Mouse (Mus musculus) hindbrain, embryonic 11.5 days (tissue): Measurements from ENCODE around the gene Fam160a2. TPM values are rescaled to one million over a fixed set of nuclear protein-coding genes. Genes with fewer than 3 reads are reported as not detected.
A peak's percentile ranks its signal among the peaks of the same experiment; 100 is the strongest.

Experiments
- ATAC-seq: fragments of 200-750 bp; cut with Nextera tagmentation; 2 replicates; pipeline ENCODE4 v1.8.0; 2017; ENCODE audit warnings: mild to moderate bottlenecking, moderate TSS enrichment, moderate library complexity; ENCODE audit not compliant: low FRiP score
- DNase-seq: peaks from one replicate; pipeline ENCODE4 v3.0.0-alpha.2; 2015; ENCODE audit warnings: low spot score
- H3K27ac ChIP-seq: fragments of 300-500 bp; sonication (generic); 2 replicates; pipeline ENCODE4 v1.5.1; 2014; ENCODE audit warnings: mild to moderate bottlenecking, low read depth, low read length
- H3K27me3 ChIP-seq: fragments of 300-500 bp; sonication (generic); 2 replicates; pipeline ENCODE4 v1.6.1; 2014; ENCODE audit warnings: mild to moderate bottlenecking, low read length, moderate library complexity, mixed read lengths; ENCODE audit not compliant: control insufficient read depth, insufficient read depth
- H3K36me3 ChIP-seq: fragments of 300-500 bp; sonication (generic); 2 replicates; pipeline ENCODE4 v1.6.1; 2014; ENCODE audit warnings: mild to moderate bottlenecking, low read length, moderate library complexity, mixed read lengths; ENCODE audit not compliant: control insufficient read depth, insufficient read depth
- H3K4me1 ChIP-seq: fragments of 300-500 bp; sonication (generic); replicated peaks from 2 replicates; pipeline ENCODE4 v1.6.1; 2014; ENCODE audit warnings: low read length, mixed read lengths; ENCODE audit not compliant: control insufficient read depth, insufficient read depth
- H3K4me2 ChIP-seq: fragments of 300-500 bp; sonication (generic); replicated peaks from 2 replicates; pipeline ENCODE4 v1.6.1; 2014; ENCODE audit warnings: mild to moderate bottlenecking, low read depth, low read length
- H3K4me3 ChIP-seq: fragments of 300-500 bp; sonication (generic); 2 replicates; pipeline ENCODE4 v1.5.1; 2014; ENCODE audit warnings: low read depth, low read length
- H3K9ac ChIP-seq: fragments of 300-500 bp; sonication (generic); 2 replicates; pipeline ENCODE4 v1.6.1; 2014; ENCODE audit warnings: low read depth, low read length
- H3K9me3 ChIP-seq: fragments of 300-500 bp; sonication (generic); 2 replicates; pipeline ENCODE4 v1.6.1; 2016; ENCODE audit warnings: low read length; ENCODE audit not compliant: control insufficient read depth
- WGBS: fragments of 180-500 bp; shearing (Covaris S2); extraction: QIAGEN DNeasy Blood & Tissue Kit; methylation state at CpG from one replicate; pipeline ENCODE4 v1.1.7; 2014; 5-methylcytosine and 5-hydroxymethylcytosine counted together
- polyA plus RNA-seq: library from polyadenylated mRNA; unstranded; fragments of >200 nt; fragmentation: Nextera tagmentation; extraction: Ambion mirVana; gene quantifications from 2 replicates; pipeline ENCODE4 v1.2.1, GENCODE M21; 2014

Gene Fam160a2
- polyA plus RNA-seq: 27.6 and 33.9 TPM in 2 replicates

DNA sequence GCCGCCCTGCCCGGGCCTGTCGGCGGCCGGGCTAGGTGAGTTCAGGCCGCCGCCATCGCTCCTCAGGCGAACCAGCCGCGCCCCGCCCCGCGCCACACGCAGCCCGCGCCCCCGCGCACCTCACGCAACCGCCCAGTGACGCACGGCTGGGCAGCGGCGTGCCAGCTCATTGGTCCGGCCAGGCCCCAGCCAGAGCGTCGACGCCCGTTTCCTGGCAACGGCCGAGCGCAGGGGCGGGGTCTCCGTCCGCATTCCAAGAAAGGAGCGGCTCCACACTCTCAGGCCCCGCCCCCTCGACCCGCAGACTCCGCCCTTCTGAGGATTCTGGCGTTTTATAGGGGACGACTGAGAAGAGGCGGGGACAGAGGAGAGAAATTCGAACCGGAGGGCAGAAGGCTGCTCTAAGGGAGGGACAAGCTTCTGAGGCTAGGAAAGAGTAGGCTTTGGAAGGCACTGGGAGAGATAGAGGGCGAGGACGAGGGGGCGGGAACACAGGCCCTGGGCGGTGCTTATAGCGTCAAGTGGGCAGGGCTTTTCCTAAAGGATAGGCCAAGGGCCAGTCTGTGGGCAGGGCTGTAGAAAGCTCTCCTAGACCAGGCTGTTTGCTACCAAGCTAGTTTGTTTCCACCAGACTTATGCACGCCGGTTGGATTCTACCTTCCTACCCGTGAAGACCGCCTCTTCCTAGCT, at the start of gene Fam160a2:
Gene Fam160a2, minus strand, starts transcription at position 120 of the 690 bp plus-strand sequence.
- Histone ChIP-seq H3K27ac (peak within 1 kb of the TSS; percentile 63; the same call in 1 of the 2 replicates), H3K9me3 (no peaks in the 10 kb centered on the region), H3K4me1 (0 out of 2 replicates have a peak, but pooled peaks cover 2% of the 10 kb centered on the region), H3K4me3 (peak within 1 kb of the TSS; percentile 82), H3K4me2 (peak within 1 kb of the TSS; percentile 76), H3K27me3 (no peaks in the 10 kb centered on the region), H3K36me3 (no peaks in the 10 kb centered on the region), H3K9ac (peak within 1 kb of the TSS; percentile 83)
- WGBS: under 1% methylated on average over 51 of the region's 55 CpGs
- peak; percentile 99 for ATAC-seq
- DNase-seq: peak; percentile 100

GRCm38 (mm10) chr7:105445076-105445475, 45.2 kb upstream of the Fam160a2 start:
- WGBS: 82% methylated on average over 3 of the region's 3 CpGs
- Histone ChIP-seq H3K27me3 (no peaks in the 10 kb centered on the region), H3K36me3 (no peaks in the 10 kb centered on the region), H3K9me3 (no peaks in the 10 kb centered on the region), H3K4me2 (no peak overlapping the region), H3K4me3 (no peak overlapping the region), H3K27ac (no peak overlapping the region), H3K9ac (no peak overlapping the region), H3K4me1 (no peaks in the 10 kb centered on the region)
- DNase-seq (no peak), ATAC-seq (no peak)

- H3K9ac ChIP-seq: no peak overlapping the region
- no peaks in the 10 kb centered on the region for H3K9me3 ChIP-seq
- H3K4me3 ChIP-seq: no peak overlapping the region
- WGBS: 69% methylated on average over 4 of the region's 4 CpGs
- H3K27ac ChIP-seq: no peak overlapping the region
- no peaks in the 10 kb centered on the region for H3K36me3 ChIP-seq
- H3K4me2 ChIP-seq: no peak overlapping the region
- DNase-seq: no peak
- H3K27me3 ChIP-seq: no peaks in the 10 kb centered on the region
- ATAC-seq: no peak
- H3K4me1 ChIP-seq: no peaks in the 10 kb centered on the region
Observed at GRCm38 (mm10) chr7:105441426-105441825, 41.6 kb upstream of the Fam160a2 start.

DNA sequence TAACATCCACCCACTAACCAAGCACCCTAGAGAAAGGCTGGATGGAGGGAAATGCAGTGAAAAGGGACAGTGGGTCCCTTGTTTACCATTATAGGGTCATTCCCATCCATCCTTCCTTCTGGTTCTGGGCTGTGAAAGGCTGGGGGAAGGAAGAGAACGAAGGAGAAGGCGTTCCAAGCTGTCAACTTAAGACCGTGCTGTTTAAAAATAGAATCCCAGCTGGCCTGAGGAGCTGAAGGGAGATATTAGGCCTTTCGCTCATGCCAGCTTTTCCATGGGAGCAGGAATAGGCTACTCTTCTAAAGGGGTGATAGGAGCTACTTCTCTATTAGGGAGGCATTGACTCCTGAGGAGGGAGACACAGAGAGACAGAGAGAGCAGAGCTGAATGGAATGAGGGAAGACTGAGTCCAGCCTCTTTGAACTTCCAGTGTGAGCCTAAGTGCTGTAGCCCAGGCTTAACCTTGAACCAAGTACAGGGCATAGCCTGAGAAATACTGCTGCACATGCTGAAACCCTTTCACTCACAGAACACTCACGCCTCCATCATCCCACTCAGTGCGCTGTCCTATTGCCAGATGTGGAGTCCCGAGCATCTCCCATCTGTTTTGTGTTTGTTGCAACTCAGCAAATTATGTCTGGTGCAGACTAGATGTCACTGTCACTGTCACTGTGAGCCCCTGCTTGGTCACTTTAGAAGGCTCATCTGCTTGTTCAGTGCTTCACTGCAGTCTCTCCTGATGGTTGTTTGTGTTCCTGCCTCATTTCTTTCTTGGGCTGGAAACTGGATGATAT, 38.3 kb upstream of the Fam160a2 start:
- 82% methylated on average over 7 of the region's 7 CpGs for WGBS
- no peaks in the 10 kb centered on the region for H3K27me3 ChIP-seq
- H3K36me3 ChIP-seq: no peaks in the 10 kb centered on the region
- DNase-seq (no peak), ATAC-seq (no peak)
- no peak overlapping the region for H3K27ac ChIP-seq
- H3K9me3 ChIP-seq: no peaks in the 10 kb centered on the region
- no peak overlapping the region for H3K9ac ChIP-seq
- H3K4me1 ChIP-seq: no peaks in the 10 kb centered on the region
- no peak overlapping the region for H3K4me2 ChIP-seq
- H3K4me3 ChIP-seq: no peak overlapping the region

DNA sequence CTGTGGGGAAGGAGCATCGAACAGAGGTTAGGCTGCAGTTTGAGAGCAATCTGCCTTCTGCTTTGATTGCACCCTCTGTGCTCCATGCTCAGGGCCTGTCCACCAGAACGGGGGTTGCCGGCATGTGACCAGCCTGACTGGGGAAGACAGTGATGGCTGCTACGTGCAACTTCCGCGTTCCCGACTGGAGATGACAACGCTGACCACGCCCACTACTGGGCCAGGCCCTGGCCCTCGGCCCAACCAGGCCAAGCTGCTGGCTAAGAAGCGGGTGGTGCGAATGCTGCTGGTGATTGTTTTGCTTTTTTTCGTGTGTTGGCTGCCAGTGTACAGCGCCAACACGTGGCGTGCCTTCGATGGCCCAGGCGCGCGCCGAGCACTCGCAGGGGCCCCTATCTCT, 34.9 kb upstream of the Fam160a2 start:
- Histone ChIP-seq H3K27ac (no peak overlapping the region), H3K27me3 (no peaks in the 10 kb centered on the region), H3K4me3 (no peak overlapping the region), H3K36me3 (no peaks in the 10 kb centered on the region), H3K9me3 (no peaks in the 10 kb centered on the region), H3K4me2 (no peak overlapping the region), H3K4me1 (no peaks in the 10 kb centered on the region), H3K9ac (no peak overlapping the region)
- DNase-seq: no peak
- no peak for ATAC-seq
- 80% methylated on average over 22 of the region's 22 CpGs for WGBS

DNA sequence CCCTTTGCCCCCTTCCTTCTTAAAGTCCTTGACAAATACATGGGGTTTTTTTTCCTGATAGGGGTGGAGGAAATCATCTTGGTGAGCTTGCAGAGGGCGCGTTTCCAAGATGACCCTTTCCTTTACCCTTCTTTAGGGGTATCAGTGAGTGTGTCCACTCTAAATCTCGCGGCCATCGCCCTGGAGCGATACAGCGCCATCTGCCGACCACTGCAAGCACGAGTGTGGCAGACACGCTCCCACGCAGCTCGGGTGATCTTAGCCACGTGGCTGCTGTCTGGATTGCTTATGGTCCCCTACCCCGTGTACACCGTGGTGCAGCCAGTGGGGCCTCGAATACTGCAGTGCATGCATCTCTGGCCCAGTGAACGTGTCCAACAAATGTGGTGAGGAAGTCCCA, 34.0 kb upstream of the Fam160a2 start:
- H3K4me2 ChIP-seq: no peak overlapping the region
- H3K4me1 ChIP-seq: no peaks in the 10 kb centered on the region
- no peak for ATAC-seq
- no peak overlapping the region for H3K4me3 ChIP-seq
- H3K9ac ChIP-seq: no peak overlapping the region
- H3K9me3 ChIP-seq: no peaks in the 10 kb centered on the region
- 85% methylated on average over 17 of the region's 17 CpGs for WGBS
- H3K27me3 ChIP-seq: no peaks in the 10 kb centered on the region
- no peaks in the 10 kb centered on the region for H3K36me3 ChIP-seq
- no peak for DNase-seq
- H3K27ac ChIP-seq: no peak overlapping the region

DNA sequence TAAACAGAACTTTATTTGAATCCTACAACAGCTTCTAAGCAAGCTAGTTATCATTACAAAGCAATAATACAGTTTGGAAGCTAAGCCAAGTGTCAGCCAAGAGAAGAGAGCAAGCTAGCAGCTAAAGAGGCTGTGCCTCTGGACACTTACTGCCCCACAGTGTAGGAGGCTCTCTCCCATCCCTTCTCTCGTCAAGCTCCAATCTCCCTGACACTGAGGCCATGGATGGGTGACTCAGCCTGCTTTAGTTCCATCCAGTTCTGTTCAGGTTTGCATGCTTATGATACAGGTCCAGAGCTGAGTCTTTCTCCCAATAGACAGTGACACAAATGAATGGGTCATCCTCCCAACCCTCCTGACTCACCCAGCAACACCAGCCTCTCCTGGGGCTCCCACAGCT, 32.2 kb upstream of the Fam160a2 start:
- Histone ChIP-seq H3K4me2 (no peak overlapping the region), H3K36me3 (no peaks in the 10 kb centered on the region), H3K9me3 (no peaks in the 10 kb centered on the region), H3K27ac (no peak overlapping the region), H3K4me1 (no peaks in the 10 kb centered on the region), H3K9ac (no peak overlapping the region), H3K27me3 (no peaks in the 10 kb centered on the region), H3K4me3 (no peak overlapping the region)
- ATAC-seq (no peak), DNase-seq (no peak)
- 69% methylated on average over 1 of the region's 1 CpGs for WGBS

- ATAC-seq: peak; percentile 53; the same call in 1 of the 2 replicates
Observed at GRCm38 (mm10) chr7:105426051-105426450, 26.2 kb upstream of the Fam160a2 start.

More at GRCm38 (mm10) chr7:105426051-105426450, 26.2 kb upstream of the Fam160a2 start:
- WGBS: 5% methylated on average over 11 of the region's 11 CpGs
- Histone ChIP-seq H3K36me3 (no peaks in the 10 kb centered on the region), H3K9ac (no peak overlapping the region), H3K27ac (no peak overlapping the region), H3K4me3 (peak overlapping the region; percentile 43), H3K9me3 (no peaks in the 10 kb centered on the region), H3K4me2 (peak overlapping the region; percentile 90), H3K4me1 (no peaks in the 10 kb centered on the region), H3K27me3 (peaks cover 15% of the 10 kb centered on the region)
- no peak for DNase-seq
